Comparison of ENCODE assay signal across 22 mouse cellular contexts in the genomic region with DNA sequence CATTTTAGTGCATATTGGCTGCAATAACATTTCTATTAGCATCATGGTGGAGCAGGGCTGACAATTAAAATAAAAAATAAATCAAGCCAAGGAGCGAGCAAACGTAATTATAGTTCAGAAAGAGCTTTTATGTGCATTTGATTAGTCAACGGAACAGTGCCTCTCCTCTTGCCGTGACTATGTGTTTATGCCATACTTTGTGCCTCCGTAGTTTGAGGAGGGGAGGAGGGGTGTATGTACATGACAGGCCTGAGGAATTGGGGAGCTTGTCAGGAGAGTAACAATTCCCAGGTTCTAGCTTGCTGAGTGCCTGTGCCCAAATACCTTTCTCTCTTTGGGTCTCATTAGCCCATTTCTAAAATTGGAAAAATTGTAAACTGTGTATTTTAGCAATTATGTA.
DNase-seq lines count a peak whose midpoint lies in the region; ATAC-seq lines count a peak whose summit lies in the region.
"Had no signal": no experiment of that assay in that cellular context is flagged by ENCODE, and none has a peak within 500 bp of the region (broad histone marks: within the 10 kb centered on the region; RNA-seq: fewer than 3 reads in every experiment).

No protein-coding gene starts in this region.

- ATAC-seq in neural tube, embryonic 13.5 days (ENCODE audit: low read depth), result peak; percentile 63; the same call in 1 of the 2 replicates
- peak; percentile 44; the same call in 1 of the 2 replicates for ATAC-seq in neural tube, embryonic 14.5 days (ENCODE audit: low read depth)
- ATAC-seq in neural tube, embryonic 15.5 days (ENCODE audit: low FRiP score), result peak; percentile 66; the same call in 1 of the 2 replicates
- ATAC-seq: activated CD4-positive, CD25-positive, alpha-beta regulatory T cell, adult 4 months; CD4-positive, CD25-positive, alpha-beta regulatory T cell, adult 4 months; Patski had no signal

- no peaks in the 10 kb centered on the region for H3K9me3 ChIP-seq in neural tube, embryonic 13.5 days
- H3K9me3 ChIP-seq in neural tube, embryonic 14.5 days (ENCODE audit: control insufficient read depth, low read length), result no peaks in the 10 kb centered on the region
- H3K9me3 ChIP-seq in neural tube, embryonic 15.5 days (replicated peaks), result no peaks in the 10 kb centered on the region

- H3K36me3 ChIP-seq in neural tube, embryonic 13.5 days, result no peaks in the 10 kb centered on the region
- H3K36me3 ChIP-seq in neural tube, embryonic 14.5 days (ENCODE audit: control insufficient read depth, insufficient read depth, low read length), result no peaks in the 10 kb centered on the region
- no peaks in the 10 kb centered on the region for H3K36me3 ChIP-seq in neural tube, embryonic 15.5 days
- H3K36me3 ChIP-seq: G1E had no signal

- no peak overlapping the region for H3K9ac ChIP-seq in neural tube, embryonic 13.5 days
- no peak overlapping the region for H3K9ac ChIP-seq in neural tube, embryonic 14.5 days (replicated peaks; ENCODE audit: low read depth, low read length)
- no peak overlapping the region for H3K9ac ChIP-seq in neural tube, embryonic 15.5 days (replicated peaks)

- peak; percentile 15 for DNase-seq in heart, adult 11 months
- no peak for DNase-seq in heart, adult 9 months (ENCODE audit: low spot score in 2 of 2)
- no peak for DNase-seq in neural tube, embryonic 10.5 days (ENCODE audit: extremely low spot score, low spot score)
- DNase-seq in frontal cortex, postnatal 36 days (ENCODE audit: low spot score in 2 of 2), result no peak
- DNase-seq in B cell, adult 2 months, result no peak
- DNase-seq: adrenal gland, adult 2 months; adrenal gland, adult 8-10 months; adrenal gland, postnatal 10 days; adrenal gland, postnatal 14 days; adrenal gland, postnatal 25 days; adrenal gland, postnatal 36 days; cerebellum, adult 11 months; cerebellum, adult 11-12 months; cerebellum, adult 18-20 months had no signal

- H3K4me1 ChIP-seq in neural tube, embryonic 13.5 days (replicated peaks), result peaks cover 6% of the 10 kb centered on the region; the same call in 1 of the 2 replicates
- H3K4me1 ChIP-seq in neural tube, embryonic 14.5 days (ENCODE audit: control insufficient read depth, insufficient read depth, low read length), result no peaks in the 10 kb centered on the region
- H3K4me1 ChIP-seq in neural tube, embryonic 15.5 days, result peaks cover 3% of the 10 kb centered on the region

- no peak overlapping the region for H3K27ac ChIP-seq in neural tube, embryonic 13.5 days (replicated peaks)
- no peak overlapping the region for H3K27ac ChIP-seq in neural tube, embryonic 14.5 days (ENCODE audit: low read depth, low read length)
- no peak overlapping the region for H3K27ac ChIP-seq in neural tube, embryonic 15.5 days (replicated peaks)

- H3K4me3 ChIP-seq in neural tube, embryonic 13.5 days, result no peak overlapping the region
- H3K4me3 ChIP-seq in neural tube, embryonic 14.5 days (ENCODE audit: low read depth, low read length), result no peak overlapping the region
- no peak overlapping the region for H3K4me3 ChIP-seq in neural tube, embryonic 15.5 days (replicated peaks)

- WGBS in neural tube, embryonic 13.5 days, result 46% methylated on average over 5 of the region's 5 CpGs
- 36% methylated on average over 5 of the region's 5 CpGs for WGBS in neural tube, embryonic 14.5 days
- 50% methylated on average over 5 of the region's 5 CpGs for WGBS in neural tube, embryonic 15.5 days

- no peak overlapping the region for H3K4me2 ChIP-seq in neural tube, embryonic 13.5 days
- no peak overlapping the region for H3K4me2 ChIP-seq in neural tube, embryonic 14.5 days (ENCODE audit: low read depth, low read length)
- no peak overlapping the region for H3K4me2 ChIP-seq in neural tube, embryonic 15.5 days

- H3K27me3 ChIP-seq in neural tube, embryonic 13.5 days, result peaks cover 6% of the 10 kb centered on the region; the same call in 1 of the 2 replicates
- no peaks in the 10 kb centered on the region for H3K27me3 ChIP-seq in neural tube, embryonic 14.5 days (ENCODE audit: control insufficient read depth, insufficient read depth, low read length)
- H3K27me3 ChIP-seq in neural tube, embryonic 15.5 days (replicated peaks), result no peaks in the 10 kb centered on the region
- H3K27me3 ChIP-seq: CH12.LX had no signal
